Mouse (Mus musculus): Measurements from ENCODE around the gene Helz.

- no peak for TF ChIP-seq EP300 (IDR thresholded peaks at IDR 0.05; ENCODE audit: insufficient read depth, low read depth, low read length)
- no peak for TF ChIP-seq POLR2A (IDR thresholded peaks at IDR 0.05; ENCODE audit: insufficient read depth, low read length)
- TF ChIP-seq CTCF (IDR thresholded peaks at IDR 0.05; ENCODE audit: low read depth, low read length), result no peak
Observed at GRCm38 (mm10) chr11:107734133-107734532, 186.4 kb downstream of the Helz start.

Data from ES-Bruce4 (cell line).